Mouse (Mus musculus) ES-E14 (cell line): Measurements from ENCODE around the gene Stn1.

ENCODE experiments used
- HCFC1 ChIP-seq: IDR thresholded peaks from 2 replicates; pipeline ENCODE4 v1.6.1; 2012; ENCODE audit warnings: low read length, inconsistent platforms, borderline replicate concordance; ENCODE audit not compliant: insufficient read depth
- ZC3H11A ChIP-seq: IDR thresholded peaks from 2 replicates; pipeline ENCODE4 v1.6.1; 2012; ENCODE audit warnings: low read depth, mild to moderate bottlenecking, inconsistent platforms, low read length, borderline replicate concordance
- ZNF384 ChIP-seq: IDR thresholded peaks from 2 replicates; pipeline ENCODE4 v1.6.1; 2012; ENCODE audit warnings: low read depth, low read length, inconsistent platforms

- TF ChIP-seq ZC3H11A (no peak), ZNF384 (no peak), HCFC1 (no peak)
Observed at GRCm38 (mm10) chr19:47452682-47453081, 84.6 kb downstream of the Stn1 start.
